Mouse (Mus musculus): ENCODE data around the gene Tomm5.
"Not testable (repeated sequence)": the region's sequence is repeated elsewhere in the genome, so short reads cannot be mapped to it uniquely, and the experiment has no call there.

Gene Tomm5

DNA sequence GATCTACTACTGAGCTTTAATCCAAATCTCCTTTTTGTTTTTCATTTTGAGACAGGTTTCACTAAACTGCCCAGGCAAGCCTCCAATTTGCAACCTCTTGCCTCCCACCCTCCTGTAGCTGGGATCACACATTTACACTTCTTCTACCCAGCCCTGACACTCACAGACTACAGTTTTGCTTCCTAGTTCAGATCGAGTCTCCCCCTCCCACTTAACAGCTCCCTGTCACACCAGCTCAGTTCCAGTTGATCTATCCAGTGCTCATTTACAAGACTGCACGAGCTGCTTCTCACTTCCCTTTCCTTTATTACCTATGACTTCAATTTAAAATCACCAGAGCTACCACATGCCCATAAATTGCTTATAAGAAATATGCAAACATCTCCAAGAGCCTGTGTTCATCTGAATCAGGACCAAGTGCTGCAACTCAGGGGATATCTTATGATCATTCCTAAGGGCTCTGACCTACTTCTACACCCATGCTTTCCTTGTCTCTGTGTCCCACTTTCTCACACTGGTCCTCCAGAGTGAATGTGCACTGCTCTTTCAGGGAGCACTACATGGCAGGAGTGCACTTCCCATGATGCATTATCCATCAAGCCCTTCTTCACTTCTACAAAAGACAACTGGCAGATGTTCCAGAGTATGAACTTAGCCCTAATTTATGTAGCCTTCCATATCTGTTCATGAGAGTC is 41.7 kb downstream of the Tomm5 start:
- DNase-seq = no peak

- DNase-seq = no peak
Measured at GRCm38 (mm10) chr4:45064577-45064976, 43.3 kb downstream of the Tomm5 start.

DNA sequence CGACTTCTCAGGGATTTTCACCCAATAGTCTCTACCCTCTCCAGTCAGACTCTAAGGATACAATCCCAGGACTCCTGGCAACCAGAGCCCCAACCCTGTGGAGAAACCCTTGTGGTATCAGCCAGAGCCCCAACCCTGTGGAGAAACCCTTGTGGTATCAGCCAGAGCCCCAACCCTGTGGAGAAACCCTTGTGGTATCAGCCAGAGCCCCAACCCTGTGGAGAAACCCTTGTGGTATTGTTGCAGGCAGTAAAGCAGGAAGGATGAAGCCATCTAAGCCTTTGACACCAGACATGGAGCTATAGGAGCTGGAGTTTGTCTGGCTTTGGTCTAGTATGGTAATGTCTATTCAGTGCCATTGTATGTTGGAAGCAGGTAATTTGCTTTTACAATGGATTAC is 44.1 kb downstream of the Tomm5 start:
- not testable (repeated sequence) for DNase-seq

DNA sequence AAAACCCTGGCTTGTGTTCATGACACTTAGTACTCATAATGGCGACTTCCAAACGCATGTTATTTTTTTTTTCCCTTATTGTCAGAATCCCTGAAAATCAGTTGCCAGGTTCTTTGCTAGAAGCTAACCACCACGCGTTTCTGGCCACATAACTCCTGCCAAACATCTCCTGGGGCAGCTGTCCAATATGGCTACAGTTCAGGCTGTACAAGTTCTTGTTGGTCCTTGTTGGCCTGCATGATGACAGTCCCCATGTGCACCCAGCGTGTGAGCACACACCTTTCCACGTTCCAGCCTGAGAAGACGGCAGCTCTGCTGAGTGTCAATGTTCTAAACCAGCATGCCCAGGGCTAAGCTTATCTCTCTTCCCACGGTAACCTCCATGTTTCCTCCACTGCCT is 52.5 kb downstream of the Tomm5 start:
- DNase-seq = peak; percentile 37 to 41
